Mouse (Mus musculus) embryonic stem cell, embryonic (primary cell): Measurements from ENCODE around the gene Col4a1.

Source experiments
- CTCF ChIA-PET, 4 experiments: fragments of 300-600 bp in 2 of 4; fragments of 350-600 bp in 2 of 4; sonication (Branson Sonifier 250); formaldehyde crosslinking; loops; one replicate each; lab custom pipeline; 2022; ENCODE audit warnings: inconsistent platforms in 2 of 4; lab: Charles Lee
- POLR2A ChIA-PET, 4 experiments: fragments of 300-600 bp in 2 of 4; fragments of 350-600 bp in 2 of 4; sonication (Branson Sonifier 250); formaldehyde crosslinking; loops; one replicate each; lab custom pipeline; 2022; ENCODE audit warnings: antibody characterized with exemption in 4 of 4, inconsistent platforms in 1 of 4; lab: Charles Lee

Gene Col4a1

GRCm38 (mm10) chr8:11263848-11264247 lies 48.8 kb downstream of the Col4a1 start:
- ChIA-PET CTCF (no interaction called here), POLR2A (interaction anchor here in 1 of 4 experiments (1.6 kb wide), 1 partner anchor 10 kb away, joined by 4 read pairs; no protein-coding TSS in a partner anchor)

DNA sequence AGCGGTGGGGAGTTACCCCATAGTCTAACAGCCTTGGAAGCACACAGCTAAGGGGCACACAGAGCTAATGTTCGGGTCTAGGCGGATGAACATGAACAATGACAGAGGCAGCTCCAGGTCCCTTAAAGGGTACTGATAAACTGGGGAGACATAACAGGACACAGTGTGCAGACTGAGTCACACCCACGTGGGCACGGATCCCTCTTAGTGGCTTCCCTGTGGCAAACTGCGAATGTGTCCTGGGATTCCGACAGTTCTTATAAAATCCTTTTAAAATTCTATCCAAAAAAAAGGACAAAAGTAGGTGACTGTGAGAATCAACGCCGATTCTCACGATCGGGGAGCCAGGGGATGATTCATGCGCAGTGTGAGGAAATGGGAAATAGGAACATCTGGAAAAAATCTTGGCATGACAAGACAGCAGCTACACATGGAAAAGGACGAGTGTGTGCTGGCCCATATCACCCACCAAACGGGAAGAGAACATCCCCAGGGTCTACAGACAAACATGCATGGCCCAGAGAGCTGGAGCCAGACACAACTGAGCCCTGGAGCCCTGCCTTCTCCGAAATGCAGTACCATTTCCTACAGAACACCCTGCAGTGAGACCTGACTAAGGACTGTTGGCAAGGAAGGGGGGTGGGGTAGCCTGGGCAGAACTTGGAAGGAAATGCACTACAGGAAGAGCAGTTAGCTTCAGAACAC lies 50.4 kb downstream of the Col4a1 start:
- ChIA-PET CTCF (interaction anchor here (0.6 to 1.7 kb wide), 6 partner anchors 8 to 121 kb away, joined by 3 to 6 read pairs (median 4); no protein-coding TSS in a partner anchor), POLR2A (interaction anchor here in 1 of 4 experiments (1.1 kb wide), 1 partner anchor 8 kb away, joined by 3 read pairs; no protein-coding TSS in a partner anchor)

- ChIA-PET POLR2A (interaction anchor here in 2 of 4 experiments (0.5 to 0.6 kb wide), 3 partner anchors 53 to 99 kb away, joined by 3 to 5 read pairs (median 4); partner anchors contain the start of genes Col4a1 (in 1 of the 2) and Col4a2 (in 1 of the 2)), CTCF (interaction anchor here in 2 of 4 experiments (0.5 to 0.6 kb wide), 2 partner anchors 124 to 133 kb away, joined by 3 read pairs; no protein-coding TSS in a partner anchor)
These were observed 52.6 kb downstream of the Col4a1 start for GRCm38 (mm10) chr8:11259832-11260615.

GRCm38 (mm10) chr8:11258517-11259136 lies 54.0 kb downstream of the Col4a1 start:
- ChIA-PET CTCF (interaction anchor here in 2 of 4 experiments (0.7 to 1.6 kb wide), 3 partner anchors 131 to 162 kb away, joined by 3 to 9 read pairs (median 4); no protein-coding TSS in a partner anchor), POLR2A (interaction anchor here in 1 of 4 experiments (0.6 to 1.3 kb wide), 3 partner anchors 10 to 82 kb away, joined by 3 read pairs; partner anchors contain the start of genes Col4a1 and Col4a2)

- ChIA-PET POLR2A (no interaction called here), CTCF (interaction anchor here in 2 of 4 experiments (0.6 to 1.6 kb wide), 3 partner anchors 125 to 1773 kb away, joined by 3 to 4 read pairs (median 3); no protein-coding TSS in a partner anchor)
These were observed 55.3 kb downstream of the Col4a1 start for GRCm38 (mm10) chr8:11257079-11258017.

DNA sequence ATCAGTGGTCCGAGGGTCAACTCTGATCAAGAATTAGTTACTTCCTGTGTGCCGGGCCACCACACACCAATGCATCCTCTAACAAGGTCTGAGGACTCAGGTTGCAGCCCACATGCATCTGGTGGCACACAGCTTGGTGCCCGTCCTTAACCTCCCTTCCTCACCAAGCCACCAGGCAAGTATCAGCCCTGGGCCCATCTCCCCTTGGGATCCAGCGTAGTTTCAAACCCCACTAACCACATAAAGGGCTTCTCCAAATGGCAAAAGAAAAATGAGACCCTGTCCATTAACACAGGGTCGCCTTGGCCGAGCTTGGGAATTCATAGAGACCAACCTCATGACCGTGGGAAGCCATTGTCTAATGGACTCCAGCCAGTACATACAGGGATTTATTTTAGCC lies 56.2 kb downstream of the Col4a1 start:
- CTCF ChIA-PET = interaction anchor here in 1 of 4 experiments (0.6 to 0.7 kb wide), 2 partner anchors 126 to 1774 kb away, joined by 3 read pairs; no protein-coding TSS in a partner anchor
- POLR2A ChIA-PET = no interaction called here

DNA sequence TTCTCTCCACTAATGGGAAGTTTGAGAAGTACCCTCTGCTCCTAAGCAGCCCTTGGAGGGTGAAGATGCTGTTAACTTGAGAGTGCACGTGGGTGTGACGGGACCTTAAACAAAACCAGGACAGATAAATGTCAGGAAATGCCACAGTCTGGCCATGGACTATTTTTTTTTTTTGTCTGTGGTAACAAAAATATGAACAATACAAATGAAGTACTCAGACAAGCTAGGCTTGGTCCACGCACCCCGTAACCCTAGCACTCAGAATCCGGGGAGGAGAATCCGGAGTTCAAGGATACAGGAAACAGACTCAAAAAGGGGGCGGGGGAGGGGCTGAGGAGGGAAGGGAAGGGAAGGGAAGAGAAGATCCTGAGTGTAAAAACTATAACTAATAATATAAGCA lies 56.9 kb downstream of the Col4a1 start:
- ChIA-PET CTCF (interaction anchor here in 3 of 4 experiments (0.6 to 4.8 kb wide), 5 partner anchors 20 to 466 kb away, joined by 3 to 70 read pairs (median 7); no protein-coding TSS in a partner anchor), POLR2A (interaction anchor here in 1 of 4 experiments (1.9 kb wide), 1 partner anchor 56 kb away, joined by 6 read pairs; the partner anchor contains the start of genes Col4a1 and Col4a2)

GRCm38 (mm10) chr8:11254914-11255530 lies 57.6 kb downstream of the Col4a1 start:
- POLR2A ChIA-PET = interaction anchor here in 2 of 4 experiments (1.7 to 1.9 kb wide), 2 partner anchors 10 to 57 kb away, joined by 4 to 6 read pairs; partner anchors contain the start of genes Col4a1 (in 1 of the 2) and Col4a2 (in 1 of the 2)
- CTCF ChIA-PET = interaction anchor here in 3 of 4 experiments (0.6 to 4.8 kb wide), 9 partner anchors 11 to 465 kb away, joined by 3 to 70 read pairs (median 31); no protein-coding TSS in a partner anchor

DNA sequence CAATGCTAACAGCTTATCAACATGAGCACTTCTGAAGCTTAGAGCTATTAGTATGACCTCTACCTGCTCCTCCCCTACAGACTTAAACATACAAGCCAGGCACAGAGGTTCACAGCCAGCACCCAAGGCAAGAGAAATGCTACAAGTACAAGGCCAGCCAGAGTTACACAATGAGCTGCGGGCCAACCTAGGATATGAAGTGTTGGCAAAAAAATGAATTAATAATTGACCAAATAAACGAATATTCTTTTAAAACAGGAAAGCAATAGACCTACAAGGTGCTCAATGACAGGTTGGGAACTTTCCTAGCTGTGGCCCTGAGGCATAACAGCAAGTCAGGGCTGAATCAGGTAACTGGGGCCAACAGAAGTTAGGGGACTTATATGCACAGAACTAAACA lies 58.1 kb downstream of the Col4a1 start:
- POLR2A ChIA-PET = interaction anchor here in 2 of 4 experiments (1.0 to 1.9 kb wide), 3 partner anchors 10 to 151 kb away, joined by 3 to 6 read pairs (median 4); partner anchors contain the start of genes Col4a1 (in 1 of the 2) and Col4a2 (in 1 of the 2)

DNA sequence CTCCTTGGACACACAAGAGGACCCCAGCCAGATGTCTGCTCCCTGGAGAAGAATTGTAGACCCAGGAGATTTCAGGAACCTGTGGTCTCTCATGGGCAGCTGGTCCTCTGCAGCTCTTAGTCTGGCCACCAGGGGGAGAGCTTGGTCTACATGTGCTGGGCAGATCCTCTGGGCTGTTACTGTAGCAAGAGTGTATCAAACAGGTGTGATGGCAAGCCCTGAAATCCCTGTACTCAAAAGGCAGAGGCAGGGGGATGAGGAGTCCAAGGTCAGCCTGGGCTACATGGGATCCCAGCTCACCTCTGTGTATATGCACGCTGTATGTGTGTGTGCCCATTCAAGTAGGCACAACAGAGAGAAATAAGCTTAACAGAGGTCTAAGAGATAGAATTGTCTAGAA lies 59.1 kb downstream of the Col4a1 start:
- ChIA-PET CTCF (interaction anchor here (0.5 to 4.8 kb wide), 63 partner anchors 9 to 1053 kb away, joined by 3 to 70 read pairs (median 4); partner anchors contain the start of genes Col4a1 (in 2 of the 4) and Col4a2 (in 2 of the 4)), POLR2A (interaction anchor here in 3 of 4 experiments (0.6 to 1.9 kb wide), 7 partner anchors 9 to 271 kb away, joined by 3 to 6 read pairs (median 3); partner anchors contain the start of genes Col4a1 (in 2 of the 3), Col4a2 (in 2 of the 3) and Naxd (in 1 of the 3))

More for the DNA sequence above, 58.1 kb downstream of the Col4a1 start:
- CTCF ChIA-PET = interaction anchor here in 3 of 4 experiments (1.1 to 4.8 kb wide), 14 partner anchors 8 to 816 kb away, joined by 3 to 70 read pairs (median 8); no protein-coding TSS in a partner anchor

DNA sequence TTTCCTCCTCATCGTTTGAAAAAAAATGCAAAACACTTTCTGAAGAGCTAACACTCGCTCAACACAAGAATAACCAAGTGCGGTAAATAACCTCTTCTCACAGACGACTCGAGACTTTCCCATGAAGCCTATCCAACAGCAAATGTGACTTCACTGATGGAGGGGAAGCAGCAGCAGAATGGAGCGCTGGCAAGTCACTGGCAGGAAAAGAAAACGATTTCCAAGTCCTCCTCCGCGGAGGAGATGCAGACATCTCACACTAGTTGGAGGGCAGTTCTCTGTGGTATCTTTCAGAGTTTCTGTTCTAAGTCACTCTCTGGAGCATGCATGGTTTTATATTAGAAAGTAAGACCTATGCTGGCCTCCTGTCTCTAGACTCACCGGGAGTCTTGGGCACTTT lies 59.6 kb downstream of the Col4a1 start:
- POLR2A ChIA-PET = interaction anchor here in 1 of 4 experiments (1.0 to 1.1 kb wide), 3 partner anchors 10 to 244 kb away, joined by 3 read pairs; partner anchors contain the start of genes Col4a1, Col4a2 and Naxd

GRCm38 (mm10) chr8:11252235-11252774 lies 60.3 kb downstream of the Col4a1 start:
- ChIA-PET CTCF (interaction anchor here (1.0 to 4.8 kb wide), 11 partner anchors 19 to 661 kb away, joined by 3 to 70 read pairs (median 7); no protein-coding TSS in a partner anchor), POLR2A (interaction anchor here in 1 of 4 experiments (0.5 kb wide), 1 partner anchor 1385 kb away, joined by 3 read pairs; no protein-coding TSS in a partner anchor)

More for the DNA sequence above, 59.6 kb downstream of the Col4a1 start:
- CTCF ChIA-PET = interaction anchor here (0.5 to 4.8 kb wide), 56 partner anchors 9 to 1052 kb away, joined by 3 to 70 read pairs (median 4); partner anchors contain the start of genes Col4a1 (in 1 of the 4) and Col4a2 (in 1 of the 4)

GRCm38 (mm10) chr8:11250149-11250548 lies 62.5 kb downstream of the Col4a1 start:
- POLR2A ChIA-PET = interaction anchor here in 1 of 4 experiments (1.2 kb wide), 1 partner anchor 165 kb away, joined by 3 read pairs; no protein-coding TSS in a partner anchor
- CTCF ChIA-PET = interaction anchor here in 2 of 4 experiments (0.8 to 1.6 kb wide), 2 partner anchors 35 to 171 kb away, joined by 3 to 4 read pairs; no protein-coding TSS in a partner anchor

DNA sequence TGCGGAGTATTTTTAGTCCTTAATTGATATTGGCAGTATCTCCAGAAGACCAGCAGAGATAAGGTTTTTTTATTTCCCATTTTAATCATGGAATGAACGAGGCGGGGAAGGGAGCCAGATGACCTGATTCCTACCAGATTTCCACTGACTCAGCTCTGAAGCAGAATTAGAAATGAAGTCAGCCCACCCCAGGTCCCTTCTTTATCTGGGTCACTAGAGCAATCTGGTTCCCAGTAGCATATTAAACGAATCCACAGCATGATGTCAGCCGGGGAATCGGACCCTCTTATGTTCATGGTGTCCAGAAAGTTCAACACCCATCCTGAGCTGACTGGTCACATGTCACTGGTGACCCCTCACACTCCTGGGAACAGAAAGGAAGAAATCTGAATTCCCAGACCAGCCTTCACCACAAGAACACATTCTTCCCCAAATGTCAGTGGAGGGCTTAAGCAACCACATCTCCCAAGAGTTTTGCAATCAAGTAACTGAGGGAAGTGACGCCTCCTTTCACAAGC lies 63.0 kb downstream of the Col4a1 start:
- CTCF ChIA-PET = interaction anchor here in 3 of 4 experiments (0.6 to 1.6 kb wide), 5 partner anchors 35 to 392 kb away, joined by 3 to 4 read pairs (median 3); no protein-coding TSS in a partner anchor
- POLR2A ChIA-PET = interaction anchor here in 1 of 4 experiments (1.2 kb wide), 1 partner anchor 165 kb away, joined by 3 read pairs; no protein-coding TSS in a partner anchor
